Mouse (Mus musculus) central nervous system, embryonic 18 days (tissue): ENCODE data around the gene Aldh3b3. TPM values are rescaled to one million over a fixed set of nuclear protein-coding genes. Genes with fewer than 3 reads are reported as not detected.

Experiments used
- polyA plus RNA-seq: library from polyadenylated mRNA; depleted of rRNA; stranded (reverse); fragments of >200 nt; gene quantifications from 2 replicates; pipeline ENCODE4 v1.2.3, GENCODE M21; 2012; rRNA removed

Aldh3b3 gene
- polyA plus RNA-seq: 0.03 TPM in 2 replicates

DNA sequence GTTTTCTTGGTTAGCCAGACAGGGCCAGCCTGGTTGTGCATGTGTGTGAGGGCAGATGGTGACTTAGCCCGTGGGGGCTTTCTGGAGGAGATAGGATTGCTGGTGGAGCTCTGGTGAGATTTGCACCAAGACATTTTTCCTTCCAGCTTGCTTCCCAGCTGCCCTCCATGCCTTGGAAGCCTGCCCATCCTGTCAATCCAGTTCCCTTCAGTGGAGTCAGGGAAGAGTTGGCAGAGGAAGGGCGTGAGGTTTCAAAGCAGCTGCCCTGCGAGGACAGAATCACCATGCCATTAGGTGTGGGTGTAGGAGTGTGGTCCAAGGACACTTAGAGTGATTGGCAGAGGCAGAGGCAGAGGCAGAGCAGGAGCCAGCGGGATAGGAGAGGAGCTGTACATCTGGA is at the start of gene Aldh3b3:
Gene Aldh3b3 (plus strand): TSS at position 176 of the 400 bp plus-strand sequence.

GRCm38 (mm10) chr19:3912337-3913204 is 45.9 kb upstream of the Aldh3b3 start, which contains the start of gene Ndufs8:
Ndufs8 (minus strand) TSS chr19:3912774.

GRCm38 (mm10) chr19:3929211-3929941 is 29.1 kb upstream of the Aldh3b3 start, which contains the start of gene Aldh3b1:
Aldh3b1 (minus strand) TSS chr19:3929808.

GRCm38 (mm10) chr19:3935032-3935895 is 23.2 kb upstream of the Aldh3b3 start, which contains the start of gene Unc93b1:
Unc93b1 (plus strand) TSS chr19:3935186.

DNA sequence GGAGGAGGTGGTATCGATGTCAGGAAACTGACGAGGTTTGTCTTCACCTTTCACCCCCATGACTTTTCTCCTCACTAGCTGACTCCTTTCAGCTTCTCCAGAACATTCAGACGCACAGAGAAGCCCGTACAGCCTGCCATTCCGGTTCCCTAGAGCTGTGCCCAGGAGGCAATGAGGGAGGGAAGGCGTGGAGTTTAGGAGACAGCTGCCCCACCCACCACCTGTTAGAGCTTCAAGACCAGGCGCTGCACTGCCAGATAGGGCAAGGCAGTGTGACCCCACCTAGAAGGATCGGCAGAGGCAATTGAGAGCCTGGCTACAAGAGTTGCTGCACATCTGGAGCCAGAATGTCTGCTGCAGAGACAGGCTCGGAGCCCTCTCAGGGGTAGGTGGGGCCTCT is 13.8 kb downstream of the Aldh3b3 start, which contains the start of gene Aldh3b2:
Gene Aldh3b2 (plus strand): TSS at position 100 of the 400 bp plus-strand sequence.

GRCm38 (mm10) chr19:3986334-3986733 is 27.9 kb downstream of the Aldh3b3 start, which contains the start of gene Acy3:
Acy3 (plus strand) TSS chr19:3986570.

GRCm38 (mm10) chr19:3992416-3992815 is 34.0 kb downstream of the Aldh3b3 start, which contains the start of gene Tbx10:
Tbx10 (plus strand) TSS chr19:3992752.

DNA sequence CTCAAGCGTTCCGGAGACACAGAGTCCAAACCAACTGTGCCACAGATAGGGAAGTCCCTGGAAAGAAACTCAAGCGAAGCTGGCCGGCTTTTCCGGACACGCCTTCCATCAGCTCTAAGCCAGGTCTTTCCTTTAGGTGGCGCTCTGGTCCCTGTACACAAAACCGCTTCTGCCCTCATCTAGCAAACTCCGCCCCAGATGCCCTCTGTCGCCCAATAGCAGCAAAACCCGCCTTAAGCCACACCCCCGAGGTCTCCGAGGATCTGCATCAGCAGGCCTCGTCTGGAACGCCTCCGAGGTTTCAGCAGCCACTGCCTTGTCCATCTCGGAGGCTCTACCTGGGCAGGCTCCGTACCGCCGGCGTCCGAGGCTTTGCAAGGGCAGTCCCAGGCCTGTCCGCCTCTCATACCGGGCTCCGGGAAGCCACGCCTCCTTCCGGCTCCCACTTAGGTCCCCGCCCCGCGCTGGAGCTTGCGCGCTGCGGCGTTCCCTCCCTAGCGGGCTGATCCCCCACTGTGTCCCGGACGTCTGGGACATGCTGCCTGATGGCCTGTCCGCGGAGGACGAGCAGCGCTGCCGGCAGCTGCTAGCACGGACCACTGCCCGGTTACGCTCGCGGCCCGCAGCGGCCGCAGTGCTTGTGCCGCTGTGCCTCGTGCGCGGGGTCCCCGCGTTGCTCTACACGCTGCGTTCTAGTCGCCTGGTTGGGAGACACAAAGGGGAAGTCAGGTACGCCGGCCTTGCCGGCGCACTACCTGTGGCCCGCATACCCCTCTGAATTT is 41.9 kb downstream of the Aldh3b3 start, which contains the start of the genes Nudt8 and Gm49405:
Gene Nudt8 (plus strand): TSS at position 462 of the 782 bp plus-strand sequence.
Gene Gm49405 (plus strand): TSS at position 508 of the 782 bp plus-strand sequence.

GRCm38 (mm10) chr19:4003112-4003511 is 44.7 kb downstream of the Aldh3b3 start, which contains the start of gene Doc2g:
Doc2g (plus strand) TSS chr19:4003313.

GRCm38 (mm10) chr19:4012432-4013022 is 54.1 kb downstream of the Aldh3b3 start, which contains the start of gene Ndufv1:
Ndufv1 (minus strand) TSS chr19:4012806.

Other genes with a start within 250 kb of the Aldh3b3 start
- gene Kmt5b, start 191.2 kb upstream of the Aldh3b3 start, polyA plus RNA-seq: 48.4 and 49.2 TPM in 2 replicates
- gene Chka, start 106.9 kb upstream of the Aldh3b3 start, polyA plus RNA-seq: 111 and 120 TPM in 2 replicates
- gene Tcirg1, start 51.5 kb upstream of the Aldh3b3 start, polyA plus RNA-seq: 37.4 and 44.0 TPM in 2 replicates
- 198 and 215 TPM in 2 replicates for gene Ndufs8, start 45.9 kb upstream of the Aldh3b3 start, polyA plus RNA-seq
- gene Aldh3b1, start 28.8 kb upstream of the Aldh3b3 start, polyA plus RNA-seq: 1.9 and 2.2 TPM in 2 replicates
- gene Unc93b1, start 23.5 kb upstream of the Aldh3b3 start, polyA plus RNA-seq: 10.5 and 11.1 TPM in 2 replicates
- gene Aldh3b2, start 13.7 kb downstream of the Aldh3b3 start, polyA plus RNA-seq: 1.4 and 1.5 TPM in 2 replicates
- 2.5 and 3.3 TPM in 2 replicates for gene Acy3, start 27.9 kb downstream of the Aldh3b3 start, polyA plus RNA-seq
- 0.04 and 0.07 TPM in 2 replicates for gene Tbx10, start 34.1 kb downstream of the Aldh3b3 start, polyA plus RNA-seq
- gene Nudt8, start 41.9 kb downstream of the Aldh3b3 start, polyA plus RNA-seq: 10.6 and 16.8 TPM in 2 replicates
- gene Gm49405, start 42.0 kb downstream of the Aldh3b3 start, polyA plus RNA-seq: 8.0 and 9.6 TPM in 2 replicates
- gene Doc2g, start 44.7 kb downstream of the Aldh3b3 start, polyA plus RNA-seq: 25.8 and 27.8 TPM in 2 replicates
- 204 and 205 TPM in 2 replicates for gene Ndufv1, start 54.2 kb downstream of the Aldh3b3 start, polyA plus RNA-seq
- gene Gstp1, start 79.3 kb downstream of the Aldh3b3 start, polyA plus RNA-seq: 361 and 368 TPM in 2 replicates
- 3.1 and 10.4 TPM in 2 replicates for gene Gstp2, start 87.4 kb downstream of the Aldh3b3 start, polyA plus RNA-seq
- not detected in 2 replicates for gene Gstp3, start 100.9 kb downstream of the Aldh3b3 start, polyA plus RNA-seq
- 0.25 TPM in 1 of 2 replicates, not detected in the other for gene Cabp2, start 122.9 kb downstream of the Aldh3b3 start, polyA plus RNA-seq
- gene Cdk2ap2, start 138.5 kb downstream of the Aldh3b3 start, polyA plus RNA-seq: 61.3 and 62.9 TPM in 2 replicates
- gene Pitpnm1, start 141.4 kb downstream of the Aldh3b3 start, polyA plus RNA-seq: 217 and 226 TPM in 2 replicates
- gene Aip, start 167.2 kb downstream of the Aldh3b3 start, polyA plus RNA-seq: 116 and 124 TPM in 2 replicates
- 0.03 and 0.06 TPM in 2 replicates for gene Gpr152, start 181.1 kb downstream of the Aldh3b3 start, polyA plus RNA-seq
- 0.08 and 0.12 TPM in 2 replicates for gene Cabp4, start 185.4 kb downstream of the Aldh3b3 start, polyA plus RNA-seq
- gene Coro1b, start 190.0 kb downstream of the Aldh3b3 start, polyA plus RNA-seq: 261 and 276 TPM in 2 replicates
- 1.1 and 1.3 TPM in 2 replicates for gene Ptprcap, start 195.0 kb downstream of the Aldh3b3 start, polyA plus RNA-seq
- gene Rps6kb2, start 204.7 kb downstream of the Aldh3b3 start, polyA plus RNA-seq: 60.8 and 68.3 TPM in 2 replicates
- gene Carns1, start 216.8 kb downstream of the Aldh3b3 start, polyA plus RNA-seq: 4.6 and 4.9 TPM in 2 replicates
- gene Tbc1d10c, start 232.6 kb downstream of the Aldh3b3 start, polyA plus RNA-seq: 1.7 and 2.6 TPM in 2 replicates
- 380 and 382 TPM in 2 replicates for gene Ppp1ca, start 233.4 kb downstream of the Aldh3b3 start, polyA plus RNA-seq
- 30.2 and 30.5 TPM in 2 replicates for gene Rad9a, start 243.0 kb downstream of the Aldh3b3 start, polyA plus RNA-seq